Mouse (Mus musculus) neural tube, embryonic 15.5 days (tissue): Measurements from ENCODE around the gene Src. TPM values are rescaled to one million over a fixed set of nuclear protein-coding genes. Genes with fewer than 3 reads are reported as not detected.

Source experiments
- ATAC-seq: fragments of 200-750 bp; cut with Nextera tagmentation; 2 replicates; pipeline ENCODE4 v1.8.0; 2017; ENCODE audit warnings: mild to moderate bottlenecking, moderate TSS enrichment, moderate library complexity; ENCODE audit not compliant: low FRiP score
- H3K27ac ChIP-seq: fragments of 300-500 bp; sonication (generic); replicated peaks from 2 replicates; pipeline ENCODE4 v1.5.1; 2015; ENCODE audit warnings: mild to moderate bottlenecking, inconsistent platforms
- H3K27me3 ChIP-seq: fragments of 300-500 bp; sonication (generic); replicated peaks from 2 replicates; pipeline ENCODE4 v1.6.1; 2015; ENCODE audit warnings: inconsistent platforms
- H3K36me3 ChIP-seq: fragments of 300-500 bp; sonication (generic); 2 replicates; pipeline ENCODE4 v1.6.1; 2015; ENCODE audit warnings: inconsistent platforms
- H3K4me1 ChIP-seq: fragments of 300-500 bp; sonication (generic); 2 replicates; pipeline ENCODE4 v1.6.1; 2015; ENCODE audit warnings: inconsistent platforms
- H3K4me2 ChIP-seq: fragments of 300-500 bp; sonication (generic); 2 replicates; pipeline ENCODE4 v1.6.1; 2015; ENCODE audit warnings: inconsistent platforms, mild to moderate bottlenecking, moderate library complexity
- H3K4me3 ChIP-seq: fragments of 300-500 bp; sonication (generic); replicated peaks from 2 replicates; pipeline ENCODE4 v1.5.1; 2015; ENCODE audit warnings: mild to moderate bottlenecking, inconsistent platforms
- H3K9ac ChIP-seq: fragments of 300-500 bp; sonication (generic); replicated peaks from 2 replicates; pipeline ENCODE4 v1.6.1; 2015; ENCODE audit warnings: mild to moderate bottlenecking, inconsistent platforms
- H3K9me3 ChIP-seq: fragments of 300-500 bp; sonication (generic); replicated peaks from 2 replicates; pipeline ENCODE4 v1.6.1; 2016; ENCODE audit warnings: inconsistent platforms
- WGBS: fragments of 180-500 bp; shearing (Covaris S2); methylation state at CpG from one replicate; pipeline ENCODE4 v1.1.7; 2015; ENCODE audit warnings: mixed read lengths; 5-methylcytosine and 5-hydroxymethylcytosine counted together
- polyA plus RNA-seq: library from polyadenylated mRNA; unstranded; fragments of >200 nt; fragmentation: Nextera tagmentation; extraction: Ambion mirVana; gene quantifications from 2 replicates; pipeline ENCODE4 v1.2.1, GENCODE M21; 2015

The Src gene
- polyA plus RNA-seq, 1 experiment from 2014 or later = 33.0 TPM

DNA sequence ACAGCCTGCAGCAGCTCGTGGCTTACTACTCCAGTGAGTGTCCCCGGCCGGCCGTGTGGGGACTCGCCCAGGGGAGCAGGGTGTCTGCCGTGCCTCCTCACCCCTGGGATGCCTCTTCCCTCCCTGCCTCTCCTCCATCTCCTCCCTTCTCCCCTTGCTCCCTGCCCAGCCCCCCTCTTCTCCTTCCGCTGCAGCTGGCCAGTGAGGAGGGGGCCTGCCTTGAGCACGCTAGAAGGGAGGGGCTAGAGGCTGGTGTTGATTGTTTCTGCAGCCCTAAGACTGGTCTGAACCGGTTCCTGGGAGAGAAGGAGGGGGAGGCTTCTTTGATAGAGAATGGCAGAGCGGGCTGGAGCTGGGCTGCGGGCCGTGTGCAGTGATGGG, 46.5 kb downstream of the Src start:
- Histone ChIP-seq H3K27ac (peak overlapping the region; percentile 94), H3K9me3 (no peaks in the 10 kb centered on the region), H3K27me3 (no peaks in the 10 kb centered on the region), H3K9ac (peak overlapping the region; percentile 39), H3K4me2 (peak overlapping the region; percentile 33), H3K4me3 (no peak overlapping the region), H3K36me3 (peaks cover 52% of the 10 kb centered on the region), H3K4me1 (peaks cover 54% of the 10 kb centered on the region)
- 4% methylated on average over 12 of the region's 12 CpGs for WGBS
- peak; percentile 95 for ATAC-seq

DNA sequence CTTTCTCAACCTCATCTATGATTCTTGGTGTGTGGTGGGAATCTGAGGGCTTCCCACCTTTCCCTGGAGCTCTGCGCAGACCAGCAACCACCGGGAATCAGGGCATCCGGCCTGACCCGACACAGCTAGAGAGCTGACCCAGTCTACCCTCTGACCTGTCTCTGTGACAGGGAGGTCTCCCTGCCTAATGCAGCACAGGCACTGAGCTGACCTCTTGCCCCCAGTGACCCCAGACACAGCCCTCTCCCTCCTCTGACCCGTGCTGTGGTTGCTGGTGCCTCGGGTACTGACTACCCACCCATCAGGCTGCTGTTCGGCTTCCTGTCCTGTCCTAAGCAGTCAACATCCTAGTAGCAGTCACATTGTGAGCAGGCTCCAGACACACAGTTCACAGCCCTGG, 48.6 kb downstream of the Src start:
- WGBS = 48% methylated on average over 7 of the region's 7 CpGs
- no peak for ATAC-seq
- H3K36me3 ChIP-seq = peaks cover 56% of the 10 kb centered on the region

DNA sequence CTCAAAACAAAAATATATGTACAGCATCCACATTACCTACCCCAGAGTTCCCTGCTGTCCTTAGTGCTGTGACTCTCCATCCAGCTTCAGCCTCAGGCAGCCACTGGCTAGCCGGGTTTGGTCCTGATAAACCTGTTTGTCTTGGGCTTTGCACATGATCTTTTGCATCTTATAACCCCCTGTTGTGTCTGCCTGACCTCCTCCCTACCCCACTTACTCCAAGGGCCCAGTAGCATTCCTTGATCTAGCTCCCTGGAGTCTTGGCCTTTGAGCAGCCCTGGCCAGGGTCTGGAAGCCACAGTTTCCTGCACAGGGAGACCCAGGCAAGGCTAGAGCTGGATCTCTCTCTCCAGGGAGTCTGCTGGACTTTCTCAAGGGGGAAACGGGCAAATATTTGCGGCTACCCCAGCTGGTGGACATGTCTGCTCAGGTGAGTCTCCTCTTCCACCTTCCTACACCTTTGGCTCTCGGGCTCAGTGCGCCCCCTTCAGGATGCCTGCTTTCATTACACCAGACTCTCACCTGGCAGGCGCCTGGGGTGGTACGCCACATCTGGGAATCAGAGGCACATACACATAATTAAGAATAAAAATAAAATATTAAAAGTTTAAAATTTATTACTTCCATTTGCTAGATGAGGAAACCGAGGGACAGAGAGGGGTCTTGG, 50.0 kb downstream of the Src start:
- peaks cover 55% of the 10 kb centered on the region for H3K4me1 ChIP-seq
- no peak overlapping the region for H3K27ac ChIP-seq
- H3K4me3 ChIP-seq = no peak overlapping the region
- no peak overlapping the region for H3K9ac ChIP-seq
- H3K9me3 ChIP-seq = no peaks in the 10 kb centered on the region
- H3K27me3 ChIP-seq = no peaks in the 10 kb centered on the region
- H3K36me3 ChIP-seq = peaks cover 49% of the 10 kb centered on the region
- no peak for ATAC-seq
- 77% methylated on average over 8 of the region's 8 CpGs for whole genome bisulfite sequencing
- H3K4me2 ChIP-seq = no peak overlapping the region

More for the DNA sequence above, 48.6 kb downstream of the Src start:
- Histone ChIP-seq H3K27me3 (no peaks in the 10 kb centered on the region), H3K9ac (no peak overlapping the region), H3K27ac (no peak overlapping the region), H3K4me2 (no peak overlapping the region), H3K4me3 (no peak overlapping the region), H3K4me1 (peaks cover 58% of the 10 kb centered on the region), H3K9me3 (no peaks in the 10 kb centered on the region)

DNA sequence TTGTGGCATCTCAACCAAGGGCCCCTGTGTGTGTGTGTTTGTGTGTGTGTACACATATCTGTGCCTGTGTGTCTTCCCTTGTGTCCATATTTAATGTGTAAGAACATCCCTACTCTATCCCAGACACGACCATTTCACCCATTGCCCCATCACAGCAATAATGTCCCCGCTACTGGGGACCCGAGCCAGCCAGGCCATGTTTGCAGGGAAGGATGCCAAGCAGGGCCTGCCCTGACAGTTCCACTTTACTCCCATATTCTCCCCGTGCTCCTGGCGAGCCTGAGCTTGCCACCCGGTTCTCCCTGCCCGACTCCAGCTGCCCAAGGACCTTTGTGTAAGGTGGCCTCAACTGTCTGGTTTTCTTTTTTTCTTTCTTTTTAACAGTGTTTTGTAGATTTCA, 53.0 kb downstream of the Src start:
- Histone ChIP-seq H3K27ac (0 out of 2 replicates have a peak overlapping the region, but pooled peaks have one; percentile 13), H3K27me3 (no peaks in the 10 kb centered on the region), H3K36me3 (peaks cover 44% of the 10 kb centered on the region), H3K9me3 (no peaks in the 10 kb centered on the region), H3K4me3 (no peak overlapping the region), H3K4me1 (peaks cover 57% of the 10 kb centered on the region), H3K9ac (no peak overlapping the region), H3K4me2 (no peak overlapping the region)
- no peak for ATAC-seq
- 63% methylated on average over 7 of the region's 7 CpGs for WGBS

DNA sequence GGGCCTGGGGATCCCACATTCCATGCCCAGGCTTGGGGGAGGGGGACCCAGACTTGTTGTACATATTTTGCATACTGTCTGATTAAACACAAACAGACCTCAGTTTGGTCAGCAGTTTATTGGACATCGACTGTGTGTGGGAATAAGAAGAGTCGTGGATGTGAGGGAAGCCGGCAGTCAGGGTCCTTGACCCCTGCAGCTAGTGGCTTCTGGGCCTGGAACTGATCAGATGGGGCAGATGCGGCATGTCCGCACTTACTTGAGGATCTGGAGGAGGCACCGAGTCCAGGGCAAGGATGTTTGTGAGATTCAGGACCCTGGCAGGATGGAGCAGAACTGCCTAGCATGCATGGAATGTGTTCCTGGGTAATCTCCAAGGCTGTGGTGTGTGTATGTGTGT, 53.5 kb downstream of the Src start:
- H3K27me3 ChIP-seq = no peaks in the 10 kb centered on the region
- H3K9ac ChIP-seq = no peak overlapping the region
- peaks cover 40% of the 10 kb centered on the region for H3K36me3 ChIP-seq
- ATAC-seq = no peak
- no peaks in the 10 kb centered on the region for H3K9me3 ChIP-seq
- H3K4me3 ChIP-seq = no peak overlapping the region
- 0 out of 2 replicates have a peak overlapping the region, but pooled peaks have one; percentile 13 for H3K27ac ChIP-seq
- WGBS = 73% methylated on average over 6 of the region's 6 CpGs
- no peak overlapping the region for H3K4me2 ChIP-seq
- peaks cover 61% of the 10 kb centered on the region for H3K4me1 ChIP-seq

DNA sequence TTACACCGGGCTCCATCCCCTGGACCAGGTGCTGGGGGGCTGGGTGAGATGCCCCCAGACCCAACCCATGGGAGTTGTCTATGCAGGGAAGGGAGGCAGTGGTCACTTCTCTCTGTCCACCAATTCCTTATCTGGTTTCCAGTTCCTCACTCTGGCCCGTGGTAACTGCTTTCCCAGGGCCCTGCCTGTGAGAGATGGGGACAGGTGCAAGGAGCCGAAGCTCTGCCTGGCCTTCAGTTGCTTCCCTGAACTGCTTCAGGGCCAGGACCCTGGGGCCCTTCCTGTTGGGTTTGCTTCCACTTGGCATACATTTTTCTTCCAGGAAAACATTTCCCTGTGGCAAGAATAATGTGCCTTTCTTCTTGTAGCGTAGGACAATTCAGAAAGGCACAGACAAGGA, 54.2 kb downstream of the Src start:
- WGBS = 57% methylated on average over 4 of the region's 4 CpGs
- Histone ChIP-seq H3K9me3 (no peaks in the 10 kb centered on the region), H3K9ac (no peak overlapping the region), H3K4me1 (peaks cover 62% of the 10 kb centered on the region), H3K27ac (peak overlapping the region; percentile 82), H3K4me2 (no peak overlapping the region), H3K4me3 (no peak overlapping the region), H3K27me3 (no peaks in the 10 kb centered on the region), H3K36me3 (peaks cover 33% of the 10 kb centered on the region)
- no peak for ATAC-seq

DNA sequence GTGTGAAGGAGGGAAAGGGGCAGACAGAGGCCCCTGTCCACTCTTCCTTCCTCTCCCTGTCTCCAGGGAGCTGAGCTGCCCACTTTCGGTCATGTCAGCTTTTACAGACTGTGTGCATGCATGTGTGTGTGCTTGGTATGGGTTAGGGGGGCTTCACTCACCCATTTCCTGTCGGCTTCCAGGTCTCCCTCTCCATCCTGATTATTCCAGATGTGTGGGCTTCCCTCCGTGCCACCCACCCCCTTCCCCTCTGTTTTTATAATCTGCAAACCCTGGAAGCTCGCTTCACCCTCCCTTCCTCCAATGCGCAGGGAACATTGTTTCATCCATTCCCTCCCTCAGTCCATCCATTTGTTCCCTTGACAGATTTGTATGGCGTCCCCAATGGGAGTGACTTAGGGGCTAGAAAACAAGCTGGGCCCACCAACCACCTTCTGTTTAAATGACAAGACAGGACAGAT, 56.1 kb downstream of the Src start:
- Histone ChIP-seq H3K27me3 (no peaks in the 10 kb centered on the region), H3K9ac (no peak overlapping the region), H3K4me2 (no peak overlapping the region), H3K4me3 (no peak overlapping the region), H3K36me3 (peaks cover 14% of the 10 kb centered on the region), H3K9me3 (no peaks in the 10 kb centered on the region), H3K4me1 (peaks cover 62% of the 10 kb centered on the region), H3K27ac (peak overlapping the region; percentile 82)
- 10% methylated on average over 6 of the region's 6 CpGs for WGBS
- no peak for ATAC-seq

DNA sequence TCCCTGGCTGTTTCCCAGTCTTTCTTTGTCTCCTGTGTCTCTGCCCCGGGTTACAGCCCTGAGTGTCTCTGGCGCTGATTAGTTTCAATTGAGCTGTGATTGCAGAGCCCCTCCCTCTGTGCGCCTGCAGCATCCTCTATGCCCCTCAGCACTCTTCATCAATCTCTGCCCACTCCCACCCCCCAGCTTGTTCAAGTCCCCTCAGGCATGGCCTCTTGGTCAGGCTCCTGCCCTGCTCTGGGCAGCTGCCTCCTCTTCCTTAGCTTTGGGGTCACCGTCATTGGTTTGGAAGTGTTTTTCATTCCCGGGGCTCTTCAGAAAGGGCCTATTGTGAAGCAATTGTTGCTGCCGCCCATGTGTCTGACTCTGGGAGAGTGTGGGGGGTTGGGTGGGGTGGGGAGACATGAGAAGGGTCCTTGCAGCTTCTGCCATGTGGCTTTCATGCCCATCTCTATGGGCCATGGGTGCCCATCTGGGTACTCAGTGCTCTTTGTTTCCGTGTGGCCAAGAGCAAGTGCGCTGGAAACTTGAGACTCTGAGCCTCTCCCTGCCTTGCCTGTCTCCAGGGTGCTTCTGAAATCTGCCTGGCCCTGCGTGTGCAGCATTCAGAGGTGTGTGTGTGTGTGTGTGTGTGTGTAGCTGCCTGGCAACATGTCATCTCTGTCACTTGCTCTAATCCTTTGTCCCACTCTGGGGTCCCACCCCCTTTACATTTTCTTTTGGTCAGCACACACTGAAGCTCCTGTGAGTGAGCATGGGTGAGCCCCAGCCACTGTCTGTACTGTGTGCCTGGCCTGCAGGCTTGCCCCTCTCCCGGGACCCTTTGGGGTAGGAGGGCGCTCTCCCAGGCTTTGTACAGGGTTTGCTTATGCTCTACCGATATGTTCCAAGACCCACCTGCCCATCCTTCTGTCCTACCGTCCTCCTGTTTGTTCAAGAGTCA, 57.5 kb downstream of the Src start:
- peak; percentile 46 for ATAC-seq
- Histone ChIP-seq H3K27me3 (no peaks in the 10 kb centered on the region), H3K9ac (peak overlapping the region; percentile 23; the same call in 1 of the 2 replicates), H3K4me3 (no peak overlapping the region), H3K4me1 (peaks cover 68% of the 10 kb centered on the region), H3K27ac (peak overlapping the region; percentile 82), H3K4me2 (no peak overlapping the region), H3K36me3 (0 out of 2 replicates have a peak, but pooled peaks cover under 1% of the 10 kb centered on the region), H3K9me3 (no peaks in the 10 kb centered on the region)
- WGBS = 14% methylated on average over 13 of the region's 13 CpGs

DNA sequence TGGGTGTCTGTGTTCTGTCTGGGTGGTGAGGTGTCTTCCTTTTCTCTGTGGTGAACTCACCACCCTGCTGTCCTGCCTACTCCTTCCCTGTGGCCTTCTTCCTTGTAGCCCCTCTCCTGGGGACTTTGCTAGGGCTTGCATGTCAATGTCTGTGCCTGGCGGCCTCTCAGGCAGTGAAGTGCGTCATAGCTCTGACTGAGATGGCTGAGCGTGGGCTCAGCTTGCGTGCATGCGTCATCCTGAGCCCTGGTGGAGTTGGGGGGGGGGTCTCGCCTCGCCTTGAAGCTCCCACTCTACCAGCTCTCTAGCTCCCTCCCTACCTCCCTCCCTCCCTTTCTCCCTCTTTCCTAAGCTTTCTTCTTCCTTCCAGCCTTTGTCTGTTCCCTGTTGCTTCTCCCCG, 60.4 kb downstream of the Src start:
- WGBS = 59% methylated on average over 8 of the region's 8 CpGs
- H3K4me1 ChIP-seq = peaks cover 65% of the 10 kb centered on the region

DNA sequence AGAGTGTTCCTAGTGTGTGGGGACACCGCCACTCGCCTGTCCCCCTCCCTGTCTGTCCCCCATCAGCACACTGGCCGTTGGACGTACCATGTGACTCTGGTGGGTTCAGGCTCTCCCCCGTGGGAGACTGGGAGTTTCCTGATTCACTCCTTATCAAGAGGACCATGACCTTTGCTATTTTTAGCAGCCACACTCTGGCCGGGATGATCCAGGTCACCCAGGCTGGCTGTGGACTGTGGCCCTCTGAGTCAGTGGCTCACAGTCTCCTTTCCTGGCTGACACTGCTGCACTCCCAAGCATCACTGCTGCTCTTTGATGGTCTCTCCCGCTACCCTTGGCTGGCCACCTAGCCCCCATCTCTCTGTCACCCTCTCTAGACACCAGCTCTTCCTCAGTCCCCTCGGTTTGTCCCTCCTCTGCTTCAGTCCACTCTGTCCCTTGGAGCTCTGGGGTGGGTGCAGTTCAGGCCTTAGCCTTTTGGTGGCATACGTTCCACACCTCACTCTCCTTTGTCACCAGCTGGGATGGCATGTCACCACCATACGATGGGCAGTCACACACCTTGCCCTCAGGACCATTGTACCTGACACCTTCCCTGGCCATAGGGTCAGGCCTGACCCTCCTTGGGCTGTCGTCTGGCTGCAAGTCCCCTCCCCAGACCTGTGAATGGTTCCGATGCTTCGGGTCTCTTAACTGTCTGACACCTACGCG, 61.8 kb downstream of the Src start:
- 0 out of 2 replicates have a peak, but pooled peaks have one; percentile 18 for ATAC-seq
- Histone ChIP-seq H3K27ac (no peak overlapping the region), H3K4me3 (no peak overlapping the region), H3K36me3 (no peaks in the 10 kb centered on the region), H3K27me3 (no peaks in the 10 kb centered on the region), H3K9me3 (no peaks in the 10 kb centered on the region), H3K4me2 (no peak overlapping the region), H3K4me1 (peaks cover 51% of the 10 kb centered on the region), H3K9ac (no peak overlapping the region)
- WGBS = 59% methylated on average over 15 of the region's 15 CpGs

More for the DNA sequence above, 60.4 kb downstream of the Src start:
- Histone ChIP-seq H3K4me2 (no peak overlapping the region), H3K27ac (no peak overlapping the region), H3K27me3 (no peaks in the 10 kb centered on the region), H3K4me3 (no peak overlapping the region), H3K9ac (no peak overlapping the region), H3K9me3 (no peaks in the 10 kb centered on the region), H3K36me3 (no peaks in the 10 kb centered on the region)
- no peak for ATAC-seq

DNA sequence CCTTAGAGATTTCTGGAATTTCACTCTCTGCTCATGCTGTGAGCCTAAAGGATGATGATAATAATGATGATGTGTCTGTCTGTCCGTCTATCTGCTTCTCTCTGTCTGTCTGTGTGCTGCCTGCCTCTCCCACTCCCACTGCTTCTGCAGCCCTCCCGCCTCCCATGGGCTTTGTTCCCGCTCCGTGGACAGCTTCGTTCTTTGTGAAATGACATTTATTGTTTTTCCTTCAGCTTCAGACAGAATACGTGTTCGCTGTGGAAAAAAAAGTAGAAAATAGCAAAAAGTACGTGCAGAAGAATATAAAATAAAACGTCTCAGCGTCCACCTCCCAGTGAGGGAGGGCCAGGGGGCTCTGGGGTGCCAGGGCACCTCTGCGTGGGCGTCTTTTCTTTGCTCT, 64.5 kb downstream of the Src start:
- Histone ChIP-seq H3K4me1 (peaks cover 42% of the 10 kb centered on the region), H3K36me3 (no peaks in the 10 kb centered on the region), H3K27me3 (no peaks in the 10 kb centered on the region), H3K27ac (peak overlapping the region; percentile 64), H3K9me3 (no peaks in the 10 kb centered on the region), H3K9ac (peak overlapping the region; percentile 34), H3K4me3 (no peak overlapping the region), H3K4me2 (peak overlapping the region; percentile 13; the same call in 1 of the 2 replicates)
- WGBS = 17% methylated on average over 12 of the region's 12 CpGs
- ATAC-seq = no peak
